Mouse (Mus musculus): ENCODE data around the gene Eif2ak4.

- no peak for TF ChIP-seq CTCF (conservative IDR thresholded peaks at IDR 0.05; ENCODE audit: low read length)
- TF ChIP-seq NANOG (IDR thresholded peaks at IDR 0.05; ENCODE audit: borderline replicate concordance, low read length) = no peak
- no peak for TF ChIP-seq POU5F1 (IDR thresholded peaks at IDR 0.05; ENCODE audit: borderline replicate concordance, low read length)
Measured at GRCm38 (mm10) chr2:118371841-118372240, 16.6 kb upstream of the Eif2ak4 start.
